Mouse (Mus musculus): ENCODE measurements around the gene Nr2c2ap.

DNA sequence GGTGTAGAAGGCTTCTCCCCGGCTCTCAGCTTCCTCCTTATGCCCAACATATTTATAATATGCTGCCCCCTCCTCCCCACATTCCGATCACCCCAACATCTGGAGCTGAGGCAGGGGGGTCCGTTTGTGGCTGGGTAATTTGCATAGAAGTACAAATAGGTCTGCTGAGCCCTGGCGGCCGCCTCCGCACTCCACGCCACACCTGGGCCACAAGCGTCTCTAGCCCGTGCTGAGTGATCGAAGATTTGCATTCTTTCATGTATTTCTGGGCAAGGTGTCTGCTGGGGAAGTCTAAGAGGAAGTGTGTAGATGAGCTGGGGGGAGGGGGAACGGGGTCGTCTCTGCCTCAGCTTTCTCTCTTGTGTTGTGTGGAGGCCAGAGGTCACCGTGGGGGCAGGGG is 28.9 kb downstream of the Nr2c2ap start:
- no peak for TF ChIP-seq CTCF (IDR thresholded peaks at IDR 0.05)
- TF ChIP-seq POLR2A (IDR thresholded peaks at IDR 0.05; ENCODE audit: insufficient read depth, low read depth, low read length), result no peak
